Mouse (Mus musculus): Measurements from ENCODE around the gene Pfn5.
"Not testable (repeated sequence)": the region's sequence is repeated elsewhere in the genome, so short reads cannot be mapped to it uniquely, and the experiment has no call there.

Gene Pfn5

DNA sequence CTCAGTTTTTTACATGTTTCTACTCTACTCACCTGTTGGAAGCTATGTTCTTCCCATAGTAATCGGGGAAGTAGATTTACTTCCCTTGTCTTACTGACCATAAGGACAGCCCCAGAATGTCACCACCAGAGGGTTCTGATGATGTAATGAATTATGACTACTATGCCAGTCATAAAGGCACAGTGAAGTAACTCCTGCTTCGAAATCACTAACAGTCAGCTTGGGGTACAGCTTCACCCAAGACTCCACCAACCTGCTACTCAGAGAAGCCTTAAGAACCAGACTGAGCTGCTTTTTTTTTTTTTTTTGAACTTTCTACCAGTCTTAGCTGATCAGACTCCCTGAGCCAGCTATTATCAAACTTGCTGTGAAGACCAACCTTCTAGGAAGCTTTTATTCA lies at the start of gene Pfn5, which contains the start of gene Asb12:
Pfn5 (plus strand) TSS at position 218 of the 400 bp plus-strand sequence.
Asb12 (minus strand) TSS at position 101 of the 400 bp plus-strand sequence.
- DNase-seq: no peak

DNA sequence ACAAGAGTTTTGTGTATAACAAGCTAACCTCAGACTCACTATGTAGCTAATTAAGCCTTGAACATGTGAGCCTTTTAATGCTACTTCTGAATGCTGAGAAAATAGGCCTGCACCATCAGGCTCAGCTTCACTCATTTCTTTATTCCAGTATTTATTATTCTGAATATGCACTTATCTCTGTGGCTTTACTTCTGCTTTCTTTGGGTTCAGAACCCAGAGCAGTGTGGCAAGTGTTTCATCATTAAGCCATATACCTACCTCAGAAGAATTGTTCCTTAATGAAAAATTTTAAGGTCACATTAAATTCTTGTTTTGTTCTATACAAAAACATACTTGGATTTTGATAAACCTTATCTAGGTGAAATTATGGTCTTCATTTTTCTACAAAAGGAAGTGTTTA lies 34.0 kb upstream of the Pfn5 start:
- DNase-seq: no peak

DNA sequence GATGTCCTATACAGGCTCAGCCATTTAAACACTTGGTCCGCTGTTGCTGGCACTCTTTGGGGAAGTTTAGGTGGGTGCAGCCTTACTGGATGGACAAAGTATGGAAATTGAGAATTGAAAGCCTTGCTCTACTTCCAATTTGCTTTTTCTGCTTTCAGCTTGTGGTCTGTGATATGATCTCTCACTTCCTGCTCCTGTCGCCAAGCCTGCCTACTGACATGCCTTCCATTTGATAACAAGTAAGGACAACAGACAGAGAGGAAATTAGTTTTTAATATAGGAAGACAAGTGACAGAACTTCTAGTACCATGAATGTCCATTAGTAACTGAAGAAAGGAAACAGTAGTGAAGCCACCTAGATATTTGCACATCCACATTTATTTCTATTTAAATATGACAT lies 32.7 kb upstream of the Pfn5 start:
- no peak for DNase-seq

DNA sequence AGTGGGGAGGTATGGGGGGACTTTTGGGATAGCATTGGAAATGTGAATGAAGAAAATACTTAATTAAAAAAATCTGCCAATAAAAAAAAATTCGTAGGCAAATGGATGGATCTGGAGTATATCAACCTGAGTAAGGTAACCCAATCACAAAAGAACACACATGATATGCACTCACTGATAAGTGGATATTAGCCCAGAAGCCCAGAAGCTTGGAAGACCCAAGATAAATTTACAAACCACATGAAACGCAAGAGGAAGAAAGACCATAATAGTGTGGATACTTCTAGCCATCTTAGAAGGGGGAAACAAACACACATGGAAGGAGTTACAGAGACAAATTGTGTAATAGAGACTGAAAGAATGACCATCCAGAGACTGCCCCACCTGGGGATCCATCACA lies 22.4 kb upstream of the Pfn5 start:
- DNase-seq: not testable (repeated sequence)

DNA sequence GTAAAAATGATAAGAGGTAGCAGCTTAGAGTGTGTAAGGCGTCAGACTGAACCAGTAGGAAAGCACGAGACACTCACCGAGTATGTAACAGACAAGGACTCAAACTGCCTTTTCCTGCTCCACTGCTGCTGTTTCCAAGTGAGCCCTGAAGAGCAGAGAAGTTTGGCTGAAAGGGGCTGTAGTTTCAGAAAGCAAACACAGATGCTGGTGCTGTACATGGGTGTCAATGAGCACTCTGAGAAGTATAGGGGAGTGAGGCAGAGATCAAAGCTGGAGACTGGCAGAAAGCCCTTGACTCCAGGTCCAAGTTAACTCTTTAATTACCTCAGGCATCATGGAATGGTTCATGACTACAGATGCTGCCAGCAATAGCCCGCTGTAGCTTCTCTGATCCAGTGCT lies 3.6 kb upstream of the Pfn5 start:
- DNase-seq: no peak

DNA sequence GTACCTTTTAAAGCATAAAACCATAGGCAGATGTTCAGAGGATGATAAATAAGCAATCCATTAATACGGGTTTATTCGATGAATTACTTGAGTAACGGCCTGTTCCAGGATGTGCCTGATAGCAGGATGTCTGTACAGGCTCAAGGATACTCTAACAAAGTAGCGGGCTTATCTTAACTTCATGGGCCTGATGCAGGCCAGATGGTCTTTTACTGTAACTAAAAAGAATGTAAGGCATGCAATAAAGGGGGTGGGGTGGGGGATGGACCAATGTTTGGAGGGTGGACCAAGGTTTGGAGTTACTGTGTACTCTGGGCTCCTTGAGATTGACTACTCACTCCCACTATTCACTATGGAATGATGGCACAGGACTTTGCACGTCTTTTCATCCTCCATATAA lies 42.7 kb downstream of the Pfn5 start:
- DNase-seq: no peak
